In genomic region chr9:79716909-79717835, GRCm38 (mm10) we compare ENCODE assay signal across 9 mouse cellular contexts. TPM values are rescaled to one million over a fixed set of nuclear protein-coding genes. Genes with fewer than 3 reads are reported as not detected.
A peak's percentile ranks its signal among the peaks of the same experiment; 100 is the strongest.
DNase-seq lines count a peak whose midpoint lies in the region; ATAC-seq lines count a peak whose summit lies in the region.
"Had no signal": no experiment of that assay in that cellular context is flagged by ENCODE, and none has a peak within 500 bp of the region (broad histone marks: within the 10 kb centered on the region; RNA-seq: fewer than 3 reads in every experiment).

No protein-coding gene starts in this region.

- peak overlapping the region; percentile 87 for H3K27ac ChIP-seq in intestine, embryonic 15.5 days
- H3K27ac ChIP-seq in midbrain, embryonic 12.5 days (replicated peaks), result no peak overlapping the region
- H3K27ac ChIP-seq: liver, embryonic 15.5 days had no signal

- H3K9me3 ChIP-seq in intestine, embryonic 15.5 days, result no peaks in the 10 kb centered on the region
- no peaks in the 10 kb centered on the region for H3K9me3 ChIP-seq in midbrain, embryonic 12.5 days
- H3K9me3 ChIP-seq: liver, embryonic 15.5 days had no signal

- peak overlapping the region; percentile 84 for H3K4me2 ChIP-seq in intestine, embryonic 15.5 days (replicated peaks)
- peak overlapping the region; percentile 96 for H3K4me2 ChIP-seq in midbrain, embryonic 12.5 days (replicated peaks)

- peaks cover 13% of the 10 kb centered on the region for H3K27me3 ChIP-seq in intestine, embryonic 15.5 days (replicated peaks)
- peaks cover 62% of the 10 kb centered on the region for H3K27me3 ChIP-seq in midbrain, embryonic 12.5 days

- WGBS in intestine, embryonic 15.5 days, result 10% methylated on average over 23 of the region's 23 CpGs
- WGBS in midbrain, embryonic 12.5 days, result 7% methylated on average over 23 of the region's 23 CpGs

- H3K4me1 ChIP-seq in intestine, embryonic 15.5 days (replicated peaks), result peaks cover 16% of the 10 kb centered on the region; the same call in 1 of the 2 replicates
- peaks cover 41% of the 10 kb centered on the region for H3K4me1 ChIP-seq in midbrain, embryonic 12.5 days

- peak overlapping the region; percentile 57 for H3K4me3 ChIP-seq in intestine, embryonic 15.5 days (replicated peaks)
- H3K4me3 ChIP-seq in midbrain, embryonic 12.5 days, result peak overlapping the region; percentile 52

- no peaks in the 10 kb centered on the region for H3K36me3 ChIP-seq in intestine, embryonic 15.5 days
- H3K36me3 ChIP-seq in midbrain, embryonic 12.5 days, result no peaks in the 10 kb centered on the region
- H3K36me3 ChIP-seq: liver, embryonic 15.5 days had no signal

- DNase-seq in ovary, postnatal 36 days (ENCODE audit: low spot score), result peak; percentile 53
- DNase-seq in ovary, adult 18-20 months (ENCODE audit: low spot score), result no peak
- peak; percentile 89 for DNase-seq in embryo, embryonic 10 days (ENCODE audit: low spot score)
- DNase-seq in gastrocnemius, postnatal 25 days, result peak; percentile 31
- peak; percentile 83 for DNase-seq in left cerebral cortex, postnatal 4 days
- DNase-seq in telencephalon, adult 2 months (ENCODE audit: low read depth, low spot score), result peak; percentile 64

- no peak for ATAC-seq in intestine, embryonic 15.5 days
- ATAC-seq in midbrain, embryonic 12.5 days (ENCODE audit: low FRiP score, low read depth), result peak; percentile 10; the same call in 1 of the 2 replicates

- intact Hi-C loops in left cerebral cortex, postnatal 4 days (cut with DNase I), result loop anchor here (2.0 to 10.0 kb wide), 2 partner anchors 606 to 672 kb away; no protein-coding TSS in a partner anchor

- peak overlapping the region; percentile 59 for H3K9ac ChIP-seq in intestine, embryonic 15.5 days
- 0 out of 2 replicates have a peak overlapping the region, but pooled peaks have one; percentile 37 for H3K9ac ChIP-seq in midbrain, embryonic 12.5 days (replicated peaks)
- H3K9ac ChIP-seq: liver, embryonic 15.5 days had no signal

RNA-seq across cellular contexts. Expression of gene Col12a1, which starts 1.5 kb away (rescaled TPM):
- total RNA-seq in gastrocnemius, postnatal 25 days (2021), result 10 to 100 TPM in 1 of 2 experiments, 1 to 10 TPM in 1; 8.8 to 20.8 TPM
- polyA plus RNA-seq in intestine, embryonic 15.5 days (2015; fragmentation: Nextera tagmentation; extraction: Ambion mirVana), result 35.6 and 36.2 TPM in 2 replicates
- total RNA-seq in left cerebral cortex, postnatal 4 days (2021), result 10 to 100 TPM; 10.9 to 12.9 TPM
- 25.7 and 35.4 TPM in 2 replicates for polyA plus RNA-seq in midbrain, embryonic 12.5 days (2016; fragmentation: Nextera tagmentation; extraction: Ambion mirVana)

RNA-seq across cellular contexts. Expression of gene Cox7a2, which starts 42.5 kb away (rescaled TPM):
- 100 to 1,000 TPM; 398 to 435 TPM for total RNA-seq in gastrocnemius, postnatal 25 days (2021)
- 893 and 914 TPM in 2 replicates for polyA plus RNA-seq in intestine, embryonic 15.5 days (2015; fragmentation: Nextera tagmentation; extraction: Ambion mirVana)
- 100 to 1,000 TPM; 293 to 311 TPM for total RNA-seq in left cerebral cortex, postnatal 4 days (2021)
- 634 and 637 TPM in 2 replicates for polyA plus RNA-seq in midbrain, embryonic 12.5 days (2016; fragmentation: Nextera tagmentation; extraction: Ambion mirVana)
